Mouse (Mus musculus): Measurements from ENCODE around the gene Gm21983. TPM values are rescaled to one million over a fixed set of nuclear protein-coding genes. Genes with fewer than 3 reads are reported as not detected.

Gene Gm21983
- total RNA-seq, 2 experiments from 2014 or later, result not detected

Small RNA genes lying within 50 kb of the gene (microRNA-seq; reads per million reads assigned to microRNA genes)
- 0 to 0.32 reads per million in 2 experiments for gene Mir1191
- 0.25 to 0.32 reads per million in 2 experiments for gene Mir3101

Other genes with a start within 250 kb of the Gm21983 start
- gene Cyp2a22, start 241.7 kb downstream of the Gm21983 start, total RNA-seq (2021), result not detected
- gene Cyp2a12, start 152.0 kb downstream of the Gm21983 start, total RNA-seq (2021), result under 1 TPM in 1 of 2 experiments, not detected in 1; 0.20 TPM
- gene Cyp2f2, start 61.2 kb downstream of the Gm21983 start, total RNA-seq (2021), result under 1 TPM in 1 of 2 experiments, not detected in 1; 0.28 TPM
- not detected for gene Cyp2t4, start 27.4 kb downstream of the Gm21983 start, total RNA-seq (2021)
- 10 to 100 TPM; 83.9 to 91.4 TPM for gene Egln2, start 14.3 kb downstream of the Gm21983 start, total RNA-seq (2021)
- gene Rab4b, start 2.2 kb downstream of the Gm21983 start, total RNA-seq (2021), result 10 to 100 TPM; 22.7 to 25.2 TPM
- gene Mia, start 71 bp upstream of the Gm21983 start, total RNA-seq (2021), result not detected
- 10 to 100 TPM in 1 of 2 experiments, 1 to 10 TPM in 1; 9.2 to 13.3 TPM for gene BC024978, start 14.7 kb upstream of the Gm21983 start, total RNA-seq (2021)
- 10 to 100 TPM; 38.8 to 42.1 TPM for gene Snrpa, start 15.2 kb upstream of the Gm21983 start, total RNA-seq (2021)
- 1 to 10 TPM; 4.3 to 6.3 TPM for gene Itpkc, start 47.6 kb upstream of the Gm21983 start, total RNA-seq (2021)
- 1 to 10 TPM; 4.2 to 6.4 TPM for gene Coq8b, start 51.9 kb upstream of the Gm21983 start, total RNA-seq (2021)
- gene Numbl, start 77.3 kb upstream of the Gm21983 start, total RNA-seq (2021), result 10 to 100 TPM; 14.7 to 17.0 TPM
- gene Ltbp4, start 156.6 kb upstream of the Gm21983 start, total RNA-seq (2021), result 100 to 1,000 TPM; 131 to 165 TPM
- 1 to 10 TPM; 6.1 to 8.1 TPM for gene Shkbp1, start 174.9 kb upstream of the Gm21983 start, total RNA-seq (2021)
- gene Gm20479, start 176.3 kb upstream of the Gm21983 start, total RNA-seq (2021), result not detected